Mouse (Mus musculus): ENCODE measurements around the gene Bik. TPM values are rescaled to one million over a fixed set of nuclear protein-coding genes. Genes with fewer than 3 reads are reported as not detected.

The Bik gene
- total RNA-seq, 2 experiments from 2014 or later = not detected

DNA sequence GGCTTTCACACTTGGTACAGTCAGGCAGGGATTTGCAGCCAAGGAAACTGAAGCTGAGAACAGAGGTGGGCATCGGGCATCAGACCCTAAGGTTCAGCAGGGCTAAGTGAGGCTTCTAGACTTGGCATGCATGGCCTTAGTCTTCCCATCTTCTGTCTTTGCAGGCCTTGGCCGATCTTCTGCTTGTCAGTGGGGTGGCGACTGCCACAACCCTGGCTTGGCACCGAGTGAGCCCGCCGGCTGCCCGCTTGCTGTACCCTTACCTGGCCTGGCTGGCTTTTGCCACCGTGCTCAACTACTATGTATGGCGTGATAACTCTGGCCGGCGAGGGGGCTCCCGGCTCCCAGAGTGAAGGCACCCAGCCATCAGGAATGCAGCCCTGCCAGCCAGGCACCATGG lies 46.9 kb downstream of the Bik start:
- ATAC-seq (replicated peaks; ENCODE audit: low FRiP score, poor library complexity, severe bottlenecking) = no peak

DNA sequence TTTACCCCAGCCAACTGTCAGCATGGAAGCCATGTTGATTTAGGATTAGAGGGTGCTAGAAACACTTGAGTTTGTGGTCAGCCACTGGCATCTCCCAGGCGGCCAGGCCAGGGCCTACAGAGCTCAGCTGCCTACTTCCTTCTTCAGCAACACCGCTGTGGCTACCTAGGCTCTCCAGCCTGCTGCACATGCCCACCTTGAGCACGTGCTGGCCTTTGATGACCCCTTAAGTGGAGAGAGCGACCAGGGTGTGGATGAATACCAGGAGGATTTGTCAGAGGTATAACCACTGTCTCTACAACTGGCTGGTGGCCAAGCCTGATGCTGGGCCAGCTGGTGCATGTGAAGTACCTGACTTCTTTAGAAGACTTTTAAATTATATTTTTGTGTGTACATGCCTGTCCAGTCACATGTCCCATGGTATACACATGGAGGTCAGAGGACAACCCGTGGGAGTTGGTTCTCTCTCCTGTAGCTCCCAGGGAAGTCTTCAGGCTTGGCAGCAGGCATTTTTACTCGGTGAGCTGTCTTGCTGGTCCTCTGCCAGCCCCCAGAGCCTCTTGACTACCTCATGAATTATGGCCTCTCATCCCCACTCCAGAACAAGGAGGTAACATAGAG lies 48.2 kb downstream of the Bik start:
- ATAC-seq (replicated peaks; ENCODE audit: low FRiP score, poor library complexity, severe bottlenecking) = no peak

DNA sequence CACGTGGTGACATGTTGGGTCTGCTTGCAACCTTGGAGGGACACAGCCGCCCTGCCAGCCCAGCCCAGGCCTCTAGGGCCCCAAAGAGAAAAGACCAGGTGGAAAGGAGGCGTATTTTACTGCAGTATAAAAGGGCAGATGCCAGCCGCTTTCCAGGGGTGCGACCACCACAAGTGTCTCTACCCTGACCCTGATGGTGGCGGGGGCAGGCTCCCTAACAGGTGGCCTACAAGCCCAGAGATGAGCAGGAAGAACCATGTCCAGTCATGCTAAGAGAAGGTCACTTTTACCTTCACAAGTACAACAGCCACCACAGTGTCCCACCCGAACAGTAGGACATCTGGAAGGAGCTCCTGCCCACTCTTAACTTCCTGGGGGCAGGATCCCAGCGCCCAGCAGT lies 48.9 kb downstream of the Bik start:
- no peak for ATAC-seq (replicated peaks; ENCODE audit: low FRiP score, poor library complexity, severe bottlenecking)

DNA sequence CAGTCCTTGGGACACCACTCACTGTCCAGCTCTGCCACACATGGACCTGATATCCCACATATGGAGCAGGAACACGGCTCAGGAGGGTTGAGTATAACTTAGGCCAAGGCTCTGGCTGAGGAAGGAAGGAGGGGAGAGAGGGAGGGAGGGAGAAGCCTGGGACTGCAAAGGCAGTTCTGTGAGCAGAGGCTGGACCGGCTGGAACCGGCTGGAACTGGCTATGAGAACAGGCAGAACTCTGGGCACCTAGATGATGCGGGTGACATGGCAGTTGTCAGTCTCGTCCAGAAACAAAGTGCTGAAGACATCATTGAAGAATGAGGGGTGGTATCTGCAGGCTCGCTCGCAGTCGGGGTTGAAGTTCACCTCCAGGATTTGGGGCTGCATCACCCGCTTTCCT lies 50.0 kb downstream of the Bik start:
- no peak for ATAC-seq (replicated peaks; ENCODE audit: low FRiP score, poor library complexity, severe bottlenecking)

- no peak for ATAC-seq (replicated peaks; ENCODE audit: low FRiP score, poor library complexity, severe bottlenecking)
These were observed 56.3 kb downstream of the Bik start for GRCm38 (mm10) chr15:83582931-83583330.

DNA sequence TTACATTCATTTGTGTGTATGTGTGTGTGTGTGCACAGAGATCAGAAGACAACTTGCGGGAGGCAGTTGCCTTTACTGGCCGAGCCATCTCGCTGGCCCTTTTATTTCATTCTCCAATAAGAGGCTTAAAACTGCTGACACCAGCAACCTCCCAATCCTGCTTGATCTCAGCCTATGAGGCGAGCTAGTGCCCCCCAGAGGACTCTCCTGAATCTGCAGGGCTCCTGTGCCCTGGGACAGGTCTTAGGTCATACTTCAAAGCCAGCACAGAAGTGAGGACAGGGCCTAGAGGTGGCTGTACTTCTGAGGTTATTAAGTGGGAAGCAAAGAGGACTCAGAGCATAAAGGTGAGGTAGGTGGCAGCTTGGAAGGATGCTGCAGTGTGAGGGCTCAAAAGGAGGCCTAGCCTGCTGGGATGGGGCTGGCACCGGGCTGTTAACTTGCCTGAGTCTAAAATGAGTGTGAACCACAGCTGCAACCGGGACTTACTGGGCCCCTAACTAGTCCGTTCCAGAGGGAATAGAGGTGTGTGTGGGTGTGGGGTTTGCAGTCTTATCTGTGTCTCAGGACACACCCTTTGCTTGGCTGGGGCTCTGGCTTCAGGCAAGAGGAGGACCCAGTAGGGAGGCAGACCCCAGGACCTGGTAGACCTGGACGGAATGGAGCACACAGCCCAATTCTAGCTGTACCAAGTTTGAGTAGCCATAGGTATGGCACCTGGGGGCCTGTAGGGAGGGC lies 56.9 kb downstream of the Bik start:
- ATAC-seq (replicated peaks; ENCODE audit: low FRiP score, poor library complexity, severe bottlenecking) = peak; percentile 74

GRCm38 (mm10) chr15:83584741-83585220 lies 58.1 kb downstream of the Bik start:
- no peak for ATAC-seq (replicated peaks; ENCODE audit: low FRiP score, poor library complexity, severe bottlenecking)

GRCm38 (mm10) chr15:83590841-83591240 lies 64.2 kb downstream of the Bik start:
- ATAC-seq (replicated peaks; ENCODE audit: low FRiP score, poor library complexity, severe bottlenecking) = no peak

GRCm38 (mm10) chr15:83591758-83592157 lies 65.1 kb downstream of the Bik start:
- no peak for ATAC-seq (replicated peaks; ENCODE audit: low FRiP score, poor library complexity, severe bottlenecking)

DNA sequence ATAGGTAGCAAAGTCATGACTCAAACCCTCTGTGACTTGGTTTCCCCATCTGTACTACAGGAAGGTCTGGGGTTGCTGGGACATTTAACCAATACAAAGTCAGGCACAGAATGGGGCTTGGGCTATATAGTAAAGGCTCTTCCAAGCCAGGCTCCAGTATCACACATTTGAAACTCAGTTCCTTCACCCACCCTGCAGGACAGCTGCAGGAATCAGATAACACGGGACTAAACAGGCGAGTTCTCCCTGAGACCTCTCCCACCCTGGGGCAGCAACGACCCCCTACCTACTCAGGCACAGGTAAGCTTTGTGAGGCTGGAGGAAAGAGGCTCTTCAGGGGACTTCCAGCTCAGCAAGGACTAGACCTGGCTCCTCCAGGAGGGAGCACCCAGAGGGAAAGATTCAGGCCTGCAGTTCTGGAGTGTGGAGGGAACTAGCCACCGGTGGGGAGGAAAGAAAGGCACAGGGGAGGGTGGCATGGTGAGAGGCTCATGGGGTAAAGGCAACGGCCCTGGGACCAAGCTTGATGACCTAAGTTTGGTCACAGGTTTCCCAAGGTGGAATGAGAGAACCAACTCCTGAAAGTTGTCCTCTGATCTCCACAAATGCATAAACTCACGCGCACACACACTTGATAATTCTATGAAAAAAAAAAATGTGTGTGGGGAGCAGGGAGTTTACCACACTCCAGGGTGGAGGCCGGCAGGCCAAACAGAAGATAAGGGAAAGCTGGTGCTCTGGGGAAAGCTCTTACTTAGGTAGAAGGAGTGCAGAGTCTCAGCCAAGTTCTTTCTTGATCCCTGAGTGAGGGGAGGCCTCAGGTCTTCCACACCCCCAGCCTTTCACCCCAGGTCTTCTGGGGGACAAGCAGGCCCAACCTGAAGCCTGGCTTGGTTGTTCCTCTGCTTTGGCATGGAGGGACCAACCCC lies 65.9 kb downstream of the Bik start:
- ATAC-seq (replicated peaks; ENCODE audit: low FRiP score, poor library complexity, severe bottlenecking) = peak; percentile 67

- ATAC-seq (replicated peaks; ENCODE audit: low FRiP score, poor library complexity, severe bottlenecking) = peak; percentile 27
These were observed 66.5 kb downstream of the Bik start for GRCm38 (mm10) chr15:83593189-83593585.

DNA sequence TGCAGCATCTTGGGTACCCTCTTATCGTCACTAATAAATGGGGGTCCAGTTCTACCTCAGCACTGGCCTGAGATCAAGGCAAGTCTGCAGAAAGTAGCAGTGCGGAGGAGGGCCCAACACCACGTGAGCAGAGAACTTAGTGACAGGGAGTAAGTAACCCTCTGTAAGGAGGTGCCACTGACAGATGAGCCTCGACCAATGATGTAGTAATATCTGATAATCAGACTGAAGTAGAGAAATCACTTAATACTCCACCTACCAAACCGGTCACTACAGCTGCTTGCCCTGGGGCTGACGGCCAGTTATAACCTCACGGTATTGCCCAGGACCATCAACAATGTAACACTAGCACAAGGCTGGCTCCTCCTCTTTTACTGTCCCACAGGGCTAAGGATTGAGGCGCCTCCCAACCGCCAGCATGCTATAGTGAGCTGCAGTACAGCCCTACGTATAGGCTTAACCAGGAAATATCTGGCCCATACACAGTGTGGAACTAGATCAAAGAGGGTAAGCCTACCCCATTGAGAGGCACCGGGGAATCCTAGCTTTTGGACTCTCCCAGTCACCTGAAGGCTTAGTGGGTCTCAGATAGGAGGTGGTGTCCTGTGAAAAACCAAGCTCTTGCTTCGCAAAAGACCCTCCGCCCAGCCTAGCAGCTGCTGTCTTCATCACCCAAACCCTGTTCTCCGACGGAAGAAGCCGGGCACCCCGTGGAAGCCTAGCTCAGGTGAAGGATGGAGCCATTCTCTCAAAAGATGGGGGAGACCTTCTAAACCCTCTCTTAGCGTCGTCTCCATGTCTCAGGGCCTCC lies 67.2 kb downstream of the Bik start:
- peak; percentile 63 for ATAC-seq (replicated peaks; ENCODE audit: low FRiP score, poor library complexity, severe bottlenecking)

Other genes starting within 250 kb of the Bik start
- 19.3 and 50.5 TPM in 2 replicates for gene Arfgap3, start 176.6 kb upstream of the Bik start, total RNA-seq (2015; ENCODE audit: low replicate concordance)
- gene Arfgap3, start 176.6 kb upstream of the Bik start, total RNA-seq (2017; ENCODE audit: low replicate concordance) = 43.3 and 60.3 TPM in 2 replicates
- 80.0 and 81.7 TPM in 2 replicates for gene Pacsin2, start 62.3 kb upstream of the Bik start, total RNA-seq (2015; ENCODE audit: low replicate concordance)
- gene Pacsin2, start 62.3 kb upstream of the Bik start, total RNA-seq (2017; ENCODE audit: low replicate concordance) = 145 and 184 TPM in 2 replicates
- 4.3 and 7.1 TPM in 2 replicates for gene Ttll1, start 16.0 kb upstream of the Bik start, total RNA-seq (2015; ENCODE audit: low replicate concordance)
- gene Ttll1, start 16.0 kb upstream of the Bik start, total RNA-seq (2017; ENCODE audit: low replicate concordance) = 0.45 and 2.8 TPM in 2 replicates
- 133 TPM in 2 replicates for gene Tspo, start 36.7 kb downstream of the Bik start, total RNA-seq (2015; ENCODE audit: low replicate concordance)
- gene Tspo, start 36.7 kb downstream of the Bik start, total RNA-seq (2017; ENCODE audit: low replicate concordance) = 92.7 and 104 TPM in 2 replicates
- 3.4 and 7.9 TPM in 2 replicates for gene Mcat, start 36.9 kb downstream of the Bik start, total RNA-seq (2015; ENCODE audit: low replicate concordance)
- gene Mcat, start 36.9 kb downstream of the Bik start, total RNA-seq (2017; ENCODE audit: low replicate concordance) = 2.8 and 13.2 TPM in 2 replicates
- gene Ttll12, start 68.3 kb downstream of the Bik start, total RNA-seq (2015; ENCODE audit: low replicate concordance) = 48.6 and 55.5 TPM in 2 replicates
- 42.6 and 47.1 TPM in 2 replicates for gene Ttll12, start 68.3 kb downstream of the Bik start, total RNA-seq (2017; ENCODE audit: low replicate concordance)
- not detected in 2 replicates for gene Scube1, start 198.2 kb downstream of the Bik start, total RNA-seq (2015; ENCODE audit: low replicate concordance)
- gene Scube1, start 198.2 kb downstream of the Bik start, total RNA-seq (2017; ENCODE audit: low replicate concordance) = not detected in 2 replicates